Mouse (Mus musculus): ENCODE data around the gene Zfp777. TPM values are rescaled to one million over a fixed set of nuclear protein-coding genes. Genes with fewer than 3 reads are reported as not detected.

Zfp777 gene
- polyA plus RNA-seq, 1 experiment from 2014 or later: 10.1 TPM

Small RNA genes within 50 kb of the gene (microRNA-seq; reads per million reads assigned to microRNA genes)
- 0.44 reads per million for gene Gm24563

Other genes starting within 250 kb of the Zfp777 start
- gene Pdia4, start 235.5 kb downstream of the Zfp777 start, polyA plus RNA-seq (2014; fragmentation: Nextera tagmentation; extraction: Ambion mirVana): 107 and 148 TPM in 2 replicates
- 15.0 and 16.0 TPM in 2 replicates for gene Zfp786, start 218.0 kb downstream of the Zfp777 start, polyA plus RNA-seq (2014; fragmentation: Nextera tagmentation; extraction: Ambion mirVana)
- gene Zfp398, start 213.2 kb downstream of the Zfp777 start, polyA plus RNA-seq (2014; fragmentation: Nextera tagmentation; extraction: Ambion mirVana): 18.7 and 20.4 TPM in 2 replicates
- 18.4 and 19.7 TPM in 2 replicates for gene Zfp282, start 171.7 kb downstream of the Zfp777 start, polyA plus RNA-seq (2014; fragmentation: Nextera tagmentation; extraction: Ambion mirVana)
- gene Zfp212, start 128.4 kb downstream of the Zfp777 start, polyA plus RNA-seq (2014; fragmentation: Nextera tagmentation; extraction: Ambion mirVana): 11.7 and 16.4 TPM in 2 replicates
- 14.0 and 17.9 TPM in 2 replicates for gene Zfp956, start 95.5 kb downstream of the Zfp777 start, polyA plus RNA-seq (2014; fragmentation: Nextera tagmentation; extraction: Ambion mirVana)
- 25.2 and 28.0 TPM in 2 replicates for gene Zfp746, start 37.7 kb upstream of the Zfp777 start, polyA plus RNA-seq (2014; fragmentation: Nextera tagmentation; extraction: Ambion mirVana)

All from midbrain, embryonic 14.5 days (tissue).